Mouse (Mus musculus) cortical plate, adult 2 months (tissue): Measurements from ENCODE around the gene Ttc28.

Experiments used
- CTCF ChIP-seq: fragments of 200-500 bp; IDR thresholded peaks from 2 replicates; pipeline ENCODE4 v1.5.1; 2011; ENCODE audit warnings: mild to moderate bottlenecking, control low read depth, low read length; ENCODE audit not compliant: insufficient read depth; ENCODE audit errors: extremely low read depth
- POLR2A ChIP-seq: fragments of 200-500 bp; IDR thresholded peaks from 2 replicates; pipeline ENCODE4 v1.6.1; 2011; ENCODE audit warnings: mild to moderate bottlenecking, low read length, control low read depth; ENCODE audit not compliant: insufficient read depth; ENCODE audit errors: extremely low read depth

DNA sequence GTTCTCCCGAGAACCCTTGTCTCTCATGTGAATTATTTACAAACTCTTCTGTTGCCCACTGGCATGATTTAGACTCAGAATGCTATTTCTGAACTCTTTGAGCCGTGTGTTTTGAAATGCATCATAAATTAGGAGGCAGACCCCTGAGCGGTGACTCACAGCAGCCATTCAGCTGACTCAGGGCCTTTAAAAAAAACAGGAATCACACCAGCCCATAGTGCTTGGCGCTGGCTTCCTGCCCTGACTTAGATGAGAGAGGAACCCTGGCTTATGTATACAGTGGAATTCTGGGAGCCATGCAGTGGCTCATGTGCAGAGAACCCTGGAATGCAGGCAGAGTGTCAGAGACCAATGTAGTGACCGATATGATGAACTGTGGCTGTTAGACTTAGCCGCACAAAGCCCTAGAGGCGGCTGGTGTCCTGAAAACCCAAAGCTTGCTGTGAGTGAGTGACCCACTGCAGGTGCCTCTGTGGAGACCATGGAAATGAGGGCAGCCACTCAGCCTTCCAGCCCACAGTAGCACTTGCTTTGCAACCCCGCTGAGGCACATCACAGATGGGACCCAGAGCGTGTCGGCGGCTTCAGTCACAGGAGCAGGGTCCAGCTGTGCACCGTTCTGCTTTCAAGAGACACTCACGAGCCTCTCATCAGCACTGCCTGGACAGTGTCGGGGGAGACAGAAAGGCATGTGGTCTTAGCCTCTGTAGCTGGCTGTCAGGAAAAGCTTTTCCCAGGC is 348.9 kb downstream of the Ttc28 start:
- TF ChIP-seq CTCF (no peak), POLR2A (no peak)
